Mouse (Mus musculus) hindlimb bud, embryonic 11.5 days (tissue): ENCODE results near the gene Gm47985.

Experiments used
- DNase-seq: peaks from one replicate; pipeline ENCODE4 v3.0.0-alpha.2; 2012; ENCODE audit warnings: low read depth, low spot score; ENCODE audit errors: extremely low spot score

Gene Gm47985

DNA sequence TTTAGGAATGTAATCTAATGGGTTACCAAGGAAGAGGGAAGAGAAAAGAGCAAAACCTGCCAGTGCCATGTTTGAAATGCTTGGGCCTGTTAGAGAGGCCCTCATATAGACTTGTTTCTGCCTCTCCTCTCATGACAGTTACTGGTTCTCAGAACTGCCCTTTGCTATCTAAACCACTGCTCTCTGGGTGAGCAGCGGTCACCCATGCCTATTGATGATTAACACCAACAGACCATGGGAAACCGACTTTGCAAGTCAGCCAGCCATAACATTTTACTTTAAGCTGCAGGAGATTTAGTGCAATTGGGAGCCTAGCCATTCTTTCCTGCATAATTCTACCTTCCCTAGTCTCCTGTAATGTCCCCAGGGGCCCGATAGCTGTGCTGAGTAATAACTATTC, 34.1 kb downstream of the Gm47985 start:
- DNase-seq = no peak

DNA sequence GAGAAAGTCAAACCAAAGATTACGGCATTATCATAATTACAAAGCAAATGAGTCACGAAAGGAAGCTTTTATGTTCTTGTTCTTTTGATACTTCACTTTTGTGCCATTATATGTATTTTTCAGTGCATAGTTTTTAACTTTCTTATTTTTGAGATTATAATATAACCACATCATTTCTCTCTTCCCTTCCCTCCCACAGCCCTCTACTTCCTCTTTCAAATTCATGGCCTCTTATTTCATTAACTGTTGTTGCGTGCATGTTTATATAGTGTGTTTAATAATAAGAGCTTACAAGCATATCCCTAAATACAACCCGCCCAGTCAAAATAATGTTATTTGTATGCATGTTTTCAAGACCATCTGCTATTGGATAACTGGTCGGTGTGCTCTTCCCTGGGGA, 36.7 kb downstream of the Gm47985 start:
- DNase-seq = no peak

DNA sequence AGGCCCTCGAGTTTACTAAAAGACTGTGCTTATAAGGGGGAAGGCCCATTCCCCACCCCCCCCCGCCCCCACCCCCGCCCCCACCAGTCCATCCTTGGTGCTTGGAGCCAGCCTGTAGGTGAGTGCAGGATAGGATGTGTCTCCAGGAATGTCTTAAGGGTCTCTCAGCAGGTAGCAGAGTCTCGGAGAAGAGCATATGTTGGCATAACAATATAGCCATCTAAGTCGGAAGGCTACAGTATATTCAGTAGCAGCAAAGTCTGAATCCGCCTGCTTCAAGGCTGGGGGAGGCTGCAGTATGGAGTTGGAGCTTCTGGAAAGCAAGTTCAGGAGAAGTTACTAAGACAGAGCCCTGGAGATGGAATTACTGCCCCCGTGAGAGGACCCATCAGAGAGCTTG, 37.8 kb downstream of the Gm47985 start:
- DNase-seq = no peak

DNA sequence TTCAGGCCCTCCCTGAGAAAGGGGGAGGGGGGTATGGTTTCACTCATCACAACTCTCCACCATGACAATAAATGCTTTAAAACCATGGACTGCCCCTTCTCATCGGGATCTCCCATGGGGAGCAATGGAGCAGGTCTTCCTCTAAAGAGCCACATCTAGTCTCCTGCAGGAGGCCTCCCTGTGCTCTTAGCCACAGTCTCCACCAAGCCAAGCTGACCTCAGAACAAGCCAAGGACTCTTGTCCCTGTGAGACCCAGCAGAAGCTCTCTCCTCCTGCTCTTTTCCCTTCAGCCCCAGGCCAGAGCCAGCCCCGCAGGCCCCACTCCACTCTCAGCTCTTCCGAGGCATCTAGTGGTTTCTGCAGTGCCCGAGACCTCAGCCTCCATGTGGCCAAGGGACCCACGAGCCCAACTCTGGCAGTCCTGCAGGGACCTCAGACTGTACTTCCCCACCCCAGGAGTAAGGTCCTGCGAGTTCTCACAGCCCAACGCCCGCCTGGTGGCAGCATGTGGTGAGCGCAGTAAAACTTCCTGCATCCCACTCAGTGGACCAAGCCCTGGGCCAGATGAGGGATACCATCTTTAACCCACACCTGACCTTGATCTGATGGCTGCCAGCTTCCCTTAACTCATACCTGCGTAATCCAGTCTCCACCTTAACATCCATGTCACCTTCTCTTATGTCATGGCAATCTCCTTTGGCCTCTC, 40.4 kb downstream of the Gm47985 start:
- DNase-seq = no peak

DNA sequence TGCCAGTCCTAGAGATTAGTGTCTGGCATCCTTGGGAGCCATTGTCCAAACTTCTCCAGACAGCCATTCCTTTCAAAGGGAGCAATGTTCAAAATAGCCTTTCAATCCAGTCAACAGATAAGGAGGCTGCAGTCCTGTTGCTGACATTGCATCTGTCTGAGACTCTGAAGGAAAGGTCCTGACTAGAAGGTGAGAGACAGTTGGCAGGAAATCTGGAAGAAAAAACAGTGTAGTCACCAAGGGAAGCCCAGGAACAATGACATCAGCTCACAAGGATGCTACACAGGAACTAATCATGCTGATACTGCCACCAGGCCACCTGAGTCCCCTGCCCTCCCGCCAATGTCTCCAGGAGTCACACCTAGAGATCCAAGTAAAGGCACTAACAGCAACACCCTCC, 41.0 kb downstream of the Gm47985 start:
- DNase-seq = no peak

DNA sequence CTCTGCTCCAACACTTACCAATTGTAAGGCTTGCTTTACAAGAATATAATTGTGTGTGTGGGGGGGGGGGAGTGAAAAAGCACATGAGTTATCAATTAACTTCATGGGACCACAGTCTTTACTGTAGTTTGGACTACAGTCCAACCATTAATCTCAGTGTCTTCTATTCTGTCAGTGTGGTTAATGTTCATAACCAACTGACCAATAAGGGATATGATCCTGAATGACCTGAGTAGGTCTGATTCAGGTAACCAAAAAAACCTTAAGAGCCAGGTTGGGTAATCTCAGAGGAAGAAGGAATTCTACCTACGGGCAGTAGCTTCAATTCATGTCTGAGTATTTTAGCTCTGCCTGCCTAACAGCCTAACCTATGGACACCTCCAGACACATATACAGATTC, 42.2 kb downstream of the Gm47985 start:
- DNase-seq = no peak

DNA sequence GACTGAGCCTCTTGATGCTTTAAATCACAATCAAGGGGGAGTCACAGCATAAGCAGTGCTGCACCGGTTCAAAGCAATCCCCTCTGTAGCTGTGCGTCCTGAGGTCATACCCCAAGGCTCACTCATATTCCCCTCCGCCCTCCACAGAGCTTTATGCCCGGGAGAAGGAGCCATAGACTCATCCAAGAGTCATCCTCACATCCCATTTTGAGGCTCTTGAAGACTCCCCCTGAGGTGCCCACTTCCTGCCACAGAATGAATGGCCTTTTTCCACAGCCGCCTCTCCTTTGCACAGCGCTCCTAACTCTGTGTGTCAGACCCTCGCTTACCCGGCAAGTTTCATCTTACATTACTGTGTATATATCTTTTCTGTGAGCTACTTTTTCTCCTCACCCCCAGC, 45.2 kb downstream of the Gm47985 start:
- DNase-seq = no peak

DNA sequence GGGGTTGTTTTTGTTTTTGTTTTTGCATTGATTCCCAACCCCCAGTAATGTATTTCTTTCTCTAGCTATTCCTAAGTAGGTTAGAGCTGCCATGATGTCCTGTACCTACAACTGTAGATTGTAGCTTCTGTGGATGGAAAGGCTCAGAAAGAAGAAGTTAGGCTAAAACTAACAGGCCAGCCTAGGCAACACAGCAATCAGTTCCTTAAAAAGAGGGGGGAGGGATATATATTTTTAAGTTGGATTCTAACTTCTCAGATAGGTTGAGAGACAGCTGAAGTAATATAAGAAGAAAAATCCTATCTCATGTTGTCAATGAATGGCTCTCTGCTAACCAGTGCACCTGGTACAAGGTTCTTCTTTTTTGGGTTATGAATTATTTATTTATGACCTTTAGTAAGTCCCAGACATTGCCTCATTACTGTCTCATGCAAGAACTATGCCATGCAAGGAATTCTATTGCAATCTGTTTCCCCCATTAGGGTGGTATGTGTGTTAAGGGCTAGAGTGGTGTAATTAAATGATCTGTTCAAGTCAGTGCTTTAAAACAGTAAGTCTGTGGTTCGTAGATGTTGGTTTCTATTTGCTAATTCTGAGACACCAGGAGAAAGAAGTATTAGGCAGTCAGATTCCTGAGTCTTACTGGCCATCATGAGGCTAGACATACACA, 46.1 kb downstream of the Gm47985 start:
- no peak for DNase-seq

DNA sequence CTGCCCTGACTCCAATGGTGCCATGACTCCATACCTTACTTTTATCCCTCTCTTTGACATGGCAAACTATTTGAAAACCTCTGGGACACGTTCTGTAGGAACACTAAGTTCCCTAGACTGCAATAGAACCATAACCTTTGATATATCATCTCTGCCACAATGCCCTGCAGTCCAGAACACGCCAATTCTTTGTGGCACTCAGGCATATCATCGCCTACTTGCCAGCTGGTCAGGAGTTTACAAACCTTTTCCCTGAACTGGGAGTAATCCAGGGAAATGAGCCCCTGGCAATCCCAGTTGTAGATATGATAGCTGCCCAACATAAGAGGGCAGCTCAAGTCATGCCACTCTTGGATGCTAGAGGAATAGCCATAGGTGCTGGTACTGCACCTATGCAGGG, 50.0 kb downstream of the Gm47985 start:
- DNase-seq = no peak

DNA sequence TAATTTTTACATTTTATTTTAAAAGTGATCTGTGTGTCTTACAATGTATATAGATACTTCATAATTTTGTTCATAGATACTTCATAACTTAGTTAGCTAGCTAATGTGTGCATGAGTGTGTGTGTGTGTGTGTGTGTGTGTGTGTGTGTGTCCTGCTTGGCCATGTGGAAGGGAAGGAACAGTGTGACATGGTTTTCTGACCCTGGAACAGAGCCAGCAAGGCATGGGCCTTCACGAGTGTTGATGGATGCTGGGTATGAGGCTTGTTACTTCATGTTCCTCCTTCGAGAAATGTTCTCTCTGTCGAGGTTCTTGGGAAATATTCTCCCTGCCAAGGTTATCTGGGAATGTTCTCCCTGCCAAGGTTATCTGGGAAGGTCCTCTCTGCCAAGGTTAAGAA, 51.4 kb downstream of the Gm47985 start:
- no peak for DNase-seq
